Mouse (Mus musculus) heart, postnatal 0 days (tissue): Measurements from ENCODE around the gene Xrra1. TPM values are rescaled to one million over a fixed set of nuclear protein-coding genes. Genes with fewer than 3 reads are reported as not detected.
"Not testable (repeated sequence)": the region's sequence is repeated elsewhere in the genome, so short reads cannot be mapped to it uniquely, and the experiment has no call there.

ENCODE experiments used
- ATAC-seq: fragments of 200-750 bp; cut with Nextera tagmentation; 2 replicates; pipeline ENCODE4 v1.8.0; 2017; ENCODE audit warnings: low read depth, moderate number of reproducible peaks, moderate library complexity; ENCODE audit not compliant: insufficient read depth
- DNase-seq: peaks from one replicate; pipeline ENCODE4 v3.0.0-alpha.2; 2016; ENCODE audit warnings: low spot score
- H3K27ac ChIP-seq: fragments of 300-500 bp; sonication (generic); 2 replicates; pipeline ENCODE4 v1.5.1; 2014; ENCODE audit warnings: low read depth, mild to moderate bottlenecking
- H3K27me3 ChIP-seq: fragments of 300-500 bp; sonication (generic); 2 replicates; pipeline ENCODE4 v1.6.1; 2014; ENCODE audit warnings: low read length, mixed read lengths; ENCODE audit not compliant: control insufficient read depth, insufficient read depth
- H3K36me3 ChIP-seq: fragments of 300-500 bp; sonication (generic); replicated peaks from 2 replicates; pipeline ENCODE4 v1.6.1; 2014; ENCODE audit warnings: low read length, mixed read lengths; ENCODE audit not compliant: control insufficient read depth, insufficient read depth
- H3K4me1 ChIP-seq: fragments of 300-500 bp; sonication (generic); 2 replicates; pipeline ENCODE4 v1.6.1; 2014; ENCODE audit warnings: antibody characterized with exemption; ENCODE audit not compliant: control insufficient read depth, insufficient read depth
- H3K4me2 ChIP-seq: fragments of 300-500 bp; sonication (generic); 2 replicates; pipeline ENCODE4 v1.6.1; 2014; ENCODE audit warnings: low read depth, mild to moderate bottlenecking, low read length, moderate library complexity
- H3K4me3 ChIP-seq: fragments of 300-500 bp; sonication (generic); 2 replicates; pipeline ENCODE4 v1.5.1; 2014; ENCODE audit warnings: low read depth, low read length
- H3K9ac ChIP-seq: fragments of 300-500 bp; sonication (generic); replicated peaks from 2 replicates; pipeline ENCODE4 v1.6.1; 2014; ENCODE audit warnings: low read depth, low read length, mixed read lengths
- H3K9me3 ChIP-seq: fragments of 300-500 bp; sonication (generic); replicated peaks from 2 replicates; pipeline ENCODE4 v1.6.1; 2016; ENCODE audit warnings: low read length; ENCODE audit not compliant: control insufficient read depth
- CTCF ChIP-seq: IDR thresholded peaks from 2 replicates; pipeline ENCODE4 v1.5.1; 2016; ENCODE audit warnings: antibody characterized with exemption, control low read depth, low read depth
- EP300 ChIP-seq: IDR thresholded peaks from 2 replicates; pipeline ENCODE4 v1.6.1; 2016; ENCODE audit warnings: antibody characterized with exemption, low read depth
- WGBS: fragments of 180-500 bp; shearing (Covaris S2); extraction: QIAGEN DNeasy Blood & Tissue Kit; methylation state at CpG from one replicate; pipeline ENCODE4 v1.1.7; 2014; 5-methylcytosine and 5-hydroxymethylcytosine counted together
- polyA plus RNA-seq: library from polyadenylated mRNA; unstranded; fragments of >200 nt; fragmentation: Nextera tagmentation; extraction: Ambion mirVana; gene quantifications from 2 replicates; pipeline ENCODE4 v1.2.1, GENCODE M21; 2015
- total RNA-seq: library from RNA; depleted of rRNA; stranded (reverse); fragments of >200 nt; gene quantifications from 2 replicates; pipeline ENCODE4 v1.2.3, GENCODE M21; 2014; ENCODE audit warnings: low replicate concordance

Gene Xrra1
- total and polyA plus RNA-seq, 2 experiments from 2014 or later, result 0.08 TPM; not detected in 1

DNA sequence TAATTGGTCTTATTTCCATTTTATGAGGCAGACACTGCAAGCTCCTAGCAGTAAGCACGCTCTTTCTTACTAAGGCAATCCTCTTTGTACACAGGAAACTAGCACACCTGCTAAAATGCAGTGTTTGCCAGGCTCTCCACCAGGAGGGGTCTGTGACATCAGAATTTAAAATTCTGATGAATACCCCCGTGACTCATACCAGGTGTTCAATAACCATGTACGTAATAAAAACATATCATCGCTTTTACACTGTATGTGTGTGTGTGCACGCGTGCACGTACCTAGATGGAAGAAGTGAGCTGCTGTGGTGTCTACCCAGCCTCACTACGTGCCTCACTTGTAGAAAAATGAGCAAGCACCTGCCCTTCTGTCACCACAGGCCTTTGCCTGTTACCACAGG lies 95.3 kb downstream of the Xrra1 start:
- ATAC-seq (no peak), DNase-seq (no peak)
- TF ChIP-seq EP300 (no peak), CTCF (no peak)
- H3K4me2 ChIP-seq, result no peak overlapping the region
- 0 out of 2 replicates have a peak, but pooled peaks cover 4% of the 10 kb centered on the region for H3K36me3 ChIP-seq
- H3K4me3 ChIP-seq, result no peak overlapping the region
- H3K27me3 ChIP-seq, result no peaks in the 10 kb centered on the region
- H3K9ac ChIP-seq, result no peak overlapping the region
- no peak overlapping the region for H3K27ac ChIP-seq
- H3K9me3 ChIP-seq, result no peaks in the 10 kb centered on the region
- 91% methylated on average over 8 of the region's 8 CpGs for WGBS
- 0 out of 2 replicates have a peak, but pooled peaks cover 2% of the 10 kb centered on the region for H3K4me1 ChIP-seq

- Histone ChIP-seq H3K9ac (no peak overlapping the region), H3K9me3 (no peaks in the 10 kb centered on the region), H3K4me2 (no peak overlapping the region), H3K4me1 (peaks cover 5% of the 10 kb centered on the region), H3K27me3 (no peaks in the 10 kb centered on the region), H3K36me3 (0 out of 2 replicates have a peak, but pooled peaks cover 4% of the 10 kb centered on the region), H3K4me3 (no peak overlapping the region), H3K27ac (no peak overlapping the region)
- DNase-seq (no peak), ATAC-seq (no peak)
- TF ChIP-seq CTCF (no peak), EP300 (no peak)
- WGBS, result 96% methylated on average over 7 of the region's 7 CpGs
These were observed 97.2 kb downstream of the Xrra1 start for GRCm38 (mm10) chr7:99956095-99956494.

DNA sequence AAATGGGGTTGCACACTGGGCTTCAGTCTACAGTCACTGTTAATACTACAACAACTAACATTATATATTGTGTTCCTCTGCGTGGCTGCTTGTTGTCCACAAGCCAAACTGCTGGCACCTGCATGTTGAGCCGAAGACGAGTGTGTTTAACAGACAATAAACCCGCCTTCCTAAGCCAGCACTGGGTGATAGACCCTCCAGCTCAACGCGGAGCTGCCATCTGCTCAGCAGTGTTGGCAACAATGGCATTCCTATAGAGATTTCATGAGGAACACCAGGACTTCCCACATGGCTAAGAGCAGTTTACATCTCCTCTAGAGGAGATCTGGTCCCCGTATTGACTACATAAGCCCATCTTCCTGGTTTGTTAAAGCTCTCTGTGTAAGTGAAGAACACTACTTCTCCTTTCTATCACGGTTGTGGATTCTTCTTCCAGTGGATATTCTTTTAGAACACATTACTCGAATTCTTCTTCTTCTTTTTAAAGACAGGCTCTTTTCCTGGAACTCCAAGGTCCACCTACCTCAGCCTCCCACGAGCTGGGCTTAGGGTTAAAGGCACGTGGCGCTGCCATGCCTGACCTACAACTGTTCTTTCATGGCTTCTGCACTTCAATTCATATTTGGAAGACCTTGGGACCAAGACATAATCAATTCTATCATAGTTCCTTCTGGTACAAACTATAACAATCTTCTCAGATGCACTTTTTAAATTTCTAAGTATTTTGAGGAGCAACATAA lies 98.5 kb downstream of the Xrra1 start:
- no peak for ATAC-seq
- no peak overlapping the region for H3K4me3 ChIP-seq
- no peak overlapping the region for H3K4me2 ChIP-seq
- WGBS, result 81% methylated on average over 12 of the region's 12 CpGs
- DNase-seq, result no peak
- TF ChIP-seq CTCF (no peak), EP300 (no peak)
- no peak overlapping the region for H3K9ac ChIP-seq
- H3K4me1 ChIP-seq, result peaks cover 16% of the 10 kb centered on the region
- no peak overlapping the region for H3K27ac ChIP-seq
- no peaks in the 10 kb centered on the region for H3K9me3 ChIP-seq
- no peaks in the 10 kb centered on the region for H3K27me3 ChIP-seq
- 0 out of 2 replicates have a peak, but pooled peaks cover 4% of the 10 kb centered on the region for H3K36me3 ChIP-seq

DNA sequence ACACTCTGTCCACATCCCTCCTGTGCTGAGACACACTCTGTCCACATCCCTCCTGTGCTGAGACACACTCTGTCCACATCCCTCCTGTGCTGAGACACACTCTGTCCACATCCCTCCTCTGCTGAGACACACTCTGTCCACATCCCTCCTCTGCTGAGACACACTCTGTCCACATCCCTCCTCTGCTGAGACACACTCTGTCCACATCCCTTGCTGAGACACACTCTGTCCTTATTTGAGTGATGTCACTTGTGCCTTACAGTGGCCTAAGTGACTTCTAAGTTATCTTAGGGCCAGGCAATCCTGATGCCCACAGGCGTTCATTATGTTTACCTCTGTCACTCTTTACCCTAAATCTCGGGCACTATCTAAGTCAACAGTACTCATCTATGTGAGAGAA lies 101.7 kb downstream of the Xrra1 start:
- H3K9ac ChIP-seq, H3K9me3 ChIP-seq, H3K27ac ChIP-seq, DNase-seq, H3K4me2 ChIP-seq, H3K27me3 ChIP-seq, H3K4me3 ChIP-seq, ATAC-seq, H3K36me3 ChIP-seq: not testable (repeated sequence)
- 69% methylated on average over 2 of the region's 2 CpGs for WGBS
- peaks cover 33% of the 10 kb centered on the region for H3K4me1 ChIP-seq

GRCm38 (mm10) chr7:99961518-99961917 lies 102.6 kb downstream of the Xrra1 start:
- Histone ChIP-seq H3K4me1 (peaks cover 33% of the 10 kb centered on the region), H3K9me3 (no peaks in the 10 kb centered on the region), H3K9ac (no peak overlapping the region), H3K27me3 (no peaks in the 10 kb centered on the region), H3K27ac (peak overlapping the region; percentile 3; the same call in 1 of the 2 replicates), H3K36me3 (no peaks in the 10 kb centered on the region), H3K4me3 (no peak overlapping the region), H3K4me2 (no peak overlapping the region)
- 78% methylated on average over 2 of the region's 2 CpGs for WGBS
- DNase-seq (no peak), ATAC-seq (no peak)
- no peak for TF ChIP-seq EP300
- no peak for TF ChIP-seq CTCF
